Mouse (Mus musculus): Measurements from ENCODE around the gene Sema6b.

DNA sequence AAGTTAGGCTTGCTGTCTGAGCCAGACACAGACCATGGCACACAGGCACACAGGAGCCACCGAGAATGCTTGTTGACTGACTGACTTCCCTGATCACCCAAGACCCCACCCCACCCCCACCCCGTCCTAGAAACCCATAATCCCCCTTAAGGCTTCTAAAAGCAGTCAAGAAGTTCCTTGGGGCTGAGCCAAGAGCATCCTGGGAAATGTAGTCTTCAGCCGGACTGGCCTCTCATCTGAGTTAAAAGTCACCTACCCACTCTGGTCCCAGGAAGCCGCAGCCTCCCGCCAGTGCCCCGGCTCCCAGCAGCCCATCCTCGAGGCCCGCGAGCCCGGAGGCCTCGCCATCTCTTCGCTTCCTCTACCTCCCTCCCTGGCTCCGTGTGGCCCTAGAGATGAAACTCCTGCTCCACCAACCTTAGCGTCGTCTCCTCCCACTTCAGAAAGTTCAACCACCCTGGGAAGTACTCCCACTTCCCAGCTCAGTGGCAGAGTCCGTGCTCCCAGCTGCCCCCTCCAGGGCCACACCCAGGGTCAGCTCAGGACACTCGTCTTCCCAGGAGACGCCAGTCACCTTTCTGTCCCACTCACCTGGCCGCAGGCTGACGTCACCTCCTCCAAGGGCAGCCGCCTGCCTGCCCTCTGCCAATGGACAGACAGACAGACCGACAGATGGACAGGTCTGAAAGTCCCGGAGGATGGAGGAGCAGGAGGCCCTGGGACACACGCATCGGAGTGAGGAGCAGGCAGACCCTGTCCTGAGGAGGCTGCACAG lies 2.1 kb downstream of the Sema6b start:
- TF ChIP-seq E2F4 (IDR thresholded peaks at IDR 0.05; ENCODE audit: insufficient read depth) (no peak), TCF12 (IDR thresholded peaks at IDR 0.05; ENCODE audit: insufficient read depth, poor library complexity, severe bottlenecking) (no peak), MAX (IDR thresholded peaks at IDR 0.05; ENCODE audit: low read depth) (no peak), POLR2A (IDR thresholded peaks at IDR 0.05; ENCODE audit: insufficient read length, low read depth) (no peak), TCF3 (IDR thresholded peaks at IDR 0.05; ENCODE audit: insufficient read length, low read depth) (no peak), CEBPB (IDR thresholded peaks at IDR 0.05; ENCODE audit: insufficient read depth, poor library complexity, severe bottlenecking) (no peak), SRF (IDR thresholded peaks at IDR 0.05; ENCODE audit: control insufficient read depth, insufficient read length, low read depth) (no peak)

Measured in myocyte (in vitro differentiated cells).